8 mouse cellular contexts compared by ENCODE assay signal in the genomic region with DNA sequence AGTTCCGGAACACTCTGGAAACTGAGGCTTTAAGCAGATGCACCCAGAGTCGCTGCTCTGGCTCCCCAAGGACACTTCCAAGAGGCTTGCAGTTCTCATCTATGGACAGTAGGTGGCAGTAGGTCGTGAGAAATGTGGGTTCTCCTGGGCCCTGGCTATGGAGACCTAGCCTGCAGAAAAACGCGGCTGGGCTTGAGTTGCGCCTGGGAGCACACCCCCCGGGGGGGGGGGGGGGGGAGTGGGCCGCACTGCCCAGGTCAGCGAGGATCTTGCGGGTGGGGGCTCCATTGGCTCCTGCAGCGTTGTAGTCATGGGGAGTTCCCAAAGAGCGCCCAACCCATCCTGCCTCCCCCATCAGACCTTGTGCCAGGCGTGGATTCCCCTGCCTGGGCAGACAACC.
A peak's percentile ranks its signal among the peaks of the same experiment; 100 is the strongest.
DNase-seq lines count a peak whose midpoint lies in the region; ATAC-seq lines count a peak whose summit lies in the region.

No protein-coding gene starts in this region.

- intact Hi-C loops in left cerebral cortex, postnatal 10 days (cut with DNase I): loop anchor here (5.0 kb wide), 1 partner anchor 345 kb away; no protein-coding TSS in a partner anchor

- peak overlapping the region; percentile 25; the same call in 1 of the 2 replicates for H3K4me3 ChIP-seq in intestine, embryonic 14.5 days (ENCODE audit: low read depth, low read length)

- 0 out of 2 replicates have a peak, but pooled peaks cover 3% of the 10 kb centered on the region for H3K27me3 ChIP-seq in intestine, embryonic 14.5 days (replicated peaks; ENCODE audit: control insufficient read depth, insufficient read depth, low read length)

- H3K4me2 ChIP-seq in intestine, embryonic 14.5 days (ENCODE audit: low read length): peak overlapping the region; percentile 63

- H3K27ac ChIP-seq in intestine, embryonic 14.5 days (ENCODE audit: low read depth): no peak overlapping the region

- under 1% methylated on average over 12 of the region's 13 CpGs for WGBS in intestine, embryonic 14.5 days

- no peaks in the 10 kb centered on the region for H3K36me3 ChIP-seq in intestine, embryonic 14.5 days (ENCODE audit: control insufficient read depth, insufficient read depth, low read length)

- peak; percentile 90 for ATAC-seq in intestine, embryonic 14.5 days (replicated peaks; ENCODE audit: low FRiP score, low TSS enrichment, low read depth)
- ATAC-seq in megakaryocyte-erythroid progenitor cell, adult 5-6 weeks (replicated peaks; ENCODE audit: low FRiP score, low TSS enrichment, poor library complexity, severe bottlenecking): peak; percentile 92

- DNase-seq in adrenal gland, adult (ENCODE audit: inconsistent age in 2 of 2, low spot score in 1 of 2): peak; percentile 78 to 93
- DNase-seq in embryo, embryonic 10.5 days (ENCODE audit: low spot score): peak; percentile 98
- DNase-seq in gastrocnemius, postnatal 25 days: peak; percentile 81
- peak; percentile 95 for DNase-seq in intestine, embryonic 14.5 days (ENCODE audit: low spot score)
- DNase-seq in left cerebral cortex, postnatal 10 days (ENCODE audit: extremely low spot score in 1 of 2, low spot score in 2 of 2): peak; percentile 81 to 89
- peak; percentile 70 for DNase-seq in right cerebral cortex, postnatal 25 days
- DNase-seq in urinary bladder, postnatal 36 days (ENCODE audit: low spot score in 2 of 2): peak; percentile 57 to 77

- no peak overlapping the region for H3K9ac ChIP-seq in intestine, embryonic 14.5 days (ENCODE audit: low read length)

- H3K4me1 ChIP-seq in intestine, embryonic 14.5 days (replicated peaks; ENCODE audit: control insufficient read depth, insufficient read depth, low read length): peaks cover 5% of the 10 kb centered on the region; the same call in 1 of the 2 replicates

- no peaks in the 10 kb centered on the region for H3K9me3 ChIP-seq in intestine, embryonic 14.5 days (ENCODE audit: control insufficient read depth, low read length)
